Mouse (Mus musculus) heart, embryonic 14.5 days (tissue): Measurements from ENCODE around the gene Pglyrp4. TPM values are rescaled to one million over a fixed set of nuclear protein-coding genes. Genes with fewer than 3 reads are reported as not detected.
"Not testable (repeated sequence)": the region's sequence is repeated elsewhere in the genome, so short reads cannot be mapped to it uniquely, and the experiment has no call there.

ENCODE experiments used
- ATAC-seq: fragments of 200-750 bp; cut with Nextera tagmentation; 2 replicates; pipeline ENCODE4 v1.8.0; 2017; ENCODE audit warnings: low read depth, moderate TSS enrichment; ENCODE audit not compliant: insufficient number of reproducible peaks, insufficient read depth, low FRiP score
- H3K27ac ChIP-seq, 2 experiments: fragments of 200-500 bp in 1 of 2; fragments of 300-500 bp in 1 of 2; sonication (generic) in 1 of 2; replicated peaks in 1 of 2; 2 replicates each; pipeline ENCODE4 v1.5.1; 2012 to 2014; ENCODE audit warnings: low read depth in 2 of 2, low read length in 2 of 2, control low read depth in 1 of 2, mild to moderate bottlenecking in 1 of 2, mixed read lengths in 1 of 2; ENCODE audit not compliant: control insufficient read depth in 1 of 2, insufficient read depth in 1 of 2
- H3K27me3 ChIP-seq: fragments of 300-500 bp; sonication (generic); 2 replicates; pipeline ENCODE4 v1.6.1; 2014; ENCODE audit warnings: mild to moderate bottlenecking, low read length, control low read depth; ENCODE audit not compliant: control insufficient read depth, insufficient read depth
- H3K36me3 ChIP-seq: fragments of 300-500 bp; sonication (generic); 2 replicates; pipeline ENCODE4 v1.6.1; 2014; ENCODE audit warnings: mild to moderate bottlenecking, control low read depth, low read length, mixed read lengths; ENCODE audit not compliant: control insufficient read depth, insufficient read depth
- H3K4me1 ChIP-seq, 2 experiments: fragments of 200-500 bp in 1 of 2; fragments of 300-500 bp in 1 of 2; sonication (generic) in 1 of 2; 2 replicates each; pipeline ENCODE4 v1.6.1; 2012 to 2014; ENCODE audit warnings: low read length in 2 of 2, control low read depth in 1 of 2, mixed read lengths in 1 of 2; ENCODE audit not compliant: control insufficient read depth in 2 of 2, insufficient read depth in 2 of 2
- H3K4me2 ChIP-seq: fragments of 300-500 bp; sonication (generic); 2 replicates; pipeline ENCODE4 v1.6.1; 2014; ENCODE audit warnings: mild to moderate bottlenecking, low read length
- H3K4me3 ChIP-seq, 2 experiments: fragments of 200-500 bp in 1 of 2; fragments of 300-500 bp in 1 of 2; sonication (generic) in 1 of 2; 2 replicates each; pipeline ENCODE4 v1.5.1; 2012 to 2014; ENCODE audit warnings: low read length in 2 of 2, mild to moderate bottlenecking in 2 of 2, control low read depth in 1 of 2, low read depth in 1 of 2, moderate library complexity in 1 of 2; ENCODE audit not compliant: control insufficient read depth in 1 of 2, insufficient read depth in 1 of 2
- H3K9ac ChIP-seq: fragments of 300-500 bp; sonication (generic); 2 replicates; pipeline ENCODE4 v1.6.1; 2014; ENCODE audit warnings: mild to moderate bottlenecking, low read length
- H3K9me3 ChIP-seq: fragments of 300-500 bp; sonication (generic); 2 replicates; pipeline ENCODE4 v1.6.1; 2016; ENCODE audit warnings: low read length, control low read depth; ENCODE audit not compliant: control insufficient read depth
- WGBS: fragments of 180-500 bp; shearing (Covaris S2); extraction: QIAGEN DNeasy Blood & Tissue Kit; methylation state at CpG from one replicate; pipeline ENCODE4 v1.1.7; 2014; 5-methylcytosine and 5-hydroxymethylcytosine counted together
- polyA plus RNA-seq: library from polyadenylated mRNA; unstranded; fragments of >200 nt; fragmentation: Nextera tagmentation; extraction: Ambion mirVana; gene quantifications from 2 replicates; pipeline ENCODE4 v1.2.1, GENCODE M21; 2014

Pglyrp4 gene
- polyA plus RNA-seq, 1 experiment from 2014 or later, result not detected

DNA sequence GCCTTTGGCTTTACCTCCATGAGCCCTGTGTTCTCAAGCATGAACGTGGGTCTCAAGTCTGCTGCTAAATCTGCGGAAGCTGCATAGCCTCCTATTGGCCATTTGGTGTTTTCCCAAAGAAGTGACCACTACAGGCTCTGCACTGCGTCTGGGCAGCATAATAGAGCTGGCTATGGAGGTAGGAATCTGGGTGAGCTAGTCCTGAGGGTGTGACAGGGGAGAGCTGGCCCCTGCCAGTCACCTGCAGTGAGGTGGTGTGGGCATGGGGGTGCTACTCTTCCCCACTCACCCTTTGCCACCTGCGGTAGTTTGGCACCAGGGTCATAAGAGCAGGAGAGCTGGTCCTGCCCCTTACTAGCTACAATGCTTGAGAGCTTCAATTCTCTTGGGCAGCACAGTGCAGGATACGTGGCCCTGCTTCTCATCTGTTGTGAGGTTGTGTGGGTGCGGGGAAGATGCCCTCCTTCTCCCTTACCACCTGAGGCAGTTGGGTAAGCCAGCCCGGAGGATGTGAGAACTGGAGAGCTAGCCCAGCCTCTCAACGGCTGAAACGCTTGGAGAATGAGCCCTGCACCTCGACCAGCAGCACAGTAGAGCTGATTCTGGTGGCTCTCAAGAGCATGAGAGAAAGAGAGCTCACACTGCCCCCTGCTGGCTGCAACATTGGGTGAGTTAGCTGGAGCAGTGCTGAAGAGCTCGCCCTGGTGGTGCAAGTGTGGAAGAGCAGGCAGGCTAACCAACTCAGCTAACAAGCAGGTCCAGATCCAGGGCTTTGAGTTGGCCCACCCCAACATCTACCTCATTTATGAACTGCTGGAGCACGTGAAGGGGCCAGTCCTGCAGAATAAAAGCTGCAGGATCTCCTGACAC lies 16.9 kb upstream of the Pglyrp4 start:
- no peak overlapping the region for H3K27ac ChIP-seq
- no peaks in the 10 kb centered on the region for H3K36me3 ChIP-seq
- H3K9me3 ChIP-seq, result no peaks in the 10 kb centered on the region
- H3K4me2 ChIP-seq, result no peak overlapping the region
- H3K9ac ChIP-seq, result no peak overlapping the region
- H3K4me3 ChIP-seq, result no peak overlapping the region
- 42% methylated on average over 12 of the region's 12 CpGs for WGBS
- no peaks in the 10 kb centered on the region for H3K27me3 ChIP-seq
- no peaks in the 10 kb centered on the region for H3K4me1 ChIP-seq
- peak; percentile 21; the same call in 1 of the 2 replicates for ATAC-seq

DNA sequence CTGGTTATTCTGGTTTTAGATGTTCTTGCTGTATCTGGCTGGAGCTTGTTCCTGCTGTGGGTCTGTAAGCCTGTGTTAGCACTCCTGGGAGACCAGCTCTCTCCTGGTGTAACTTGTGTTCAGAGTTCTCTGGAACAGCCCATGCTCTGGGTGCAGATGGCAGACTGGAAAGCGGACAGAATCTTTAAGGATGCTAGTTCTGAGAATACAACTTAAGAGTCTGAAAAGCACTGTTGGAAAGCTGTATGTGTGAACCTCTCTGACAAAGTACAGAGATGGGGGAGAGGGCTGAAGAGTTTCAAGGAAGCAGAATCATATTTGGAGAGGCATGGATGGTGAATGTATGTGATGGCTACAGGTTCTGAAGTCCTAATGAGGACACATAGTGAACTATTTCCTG lies 23.0 kb downstream of the Pglyrp4 start:
- Histone ChIP-seq H3K4me3 (no peak overlapping the region), H3K27ac (no peak overlapping the region), H3K9me3 (no peaks in the 10 kb centered on the region), H3K36me3 (no peaks in the 10 kb centered on the region), H3K4me2 (no peak overlapping the region), H3K27me3 (no peaks in the 10 kb centered on the region), H3K4me1 (no peaks in the 10 kb centered on the region), H3K9ac (no peak overlapping the region)
- ATAC-seq, result no peak
- WGBS, result 76% methylated on average over 1 of the region's 1 CpGs

DNA sequence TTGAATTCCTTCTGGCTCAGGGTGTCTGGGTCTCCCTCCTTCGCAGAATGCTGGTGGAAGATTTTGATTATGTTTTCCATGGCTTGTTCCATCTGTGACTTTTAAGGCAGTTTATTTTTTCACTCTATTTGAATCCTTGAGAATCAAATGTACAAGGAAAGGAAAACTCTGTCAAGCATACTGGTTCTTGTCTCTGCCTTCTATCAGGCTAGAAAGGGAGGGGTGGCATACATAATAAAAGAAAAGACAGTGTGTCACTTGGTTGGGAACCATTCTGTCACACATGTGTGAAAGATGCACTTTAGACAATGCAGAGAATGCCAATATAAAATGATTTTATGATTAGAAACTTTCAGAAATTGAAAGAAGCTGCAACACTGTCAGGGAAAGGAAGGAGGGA lies 51.1 kb downstream of the Pglyrp4 start, which contains the start of gene Gm5849:
Gm5849 (minus strand) TSS at position 101 of the 400 bp plus-strand sequence.
- not testable (repeated sequence) for H3K4me3 ChIP-seq, H3K4me1 ChIP-seq, H3K4me2 ChIP-seq, H3K36me3 ChIP-seq, H3K9ac ChIP-seq, ATAC-seq, H3K9me3 ChIP-seq, H3K27ac ChIP-seq, H3K27me3 ChIP-seq
- WGBS, result 73% methylated on average over 1 of the region's 1 CpGs

Other genes with a start within 250 kb of the Pglyrp4 start
- gene Snapin, start 235.9 kb upstream of the Pglyrp4 start, polyA plus RNA-seq, result 83.8 and 89.3 TPM in 2 replicates
- gene Chtop, start 217.4 kb upstream of the Pglyrp4 start, polyA plus RNA-seq, result 60.2 and 65.7 TPM in 2 replicates
- 319 and 338 TPM in 2 replicates for gene S100a1, start 212.5 kb upstream of the Pglyrp4 start, polyA plus RNA-seq
- gene S100a13, start 212.5 kb upstream of the Pglyrp4 start, polyA plus RNA-seq, result 86.9 and 99.9 TPM in 2 replicates
- gene S100a14, start 200.1 kb upstream of the Pglyrp4 start, polyA plus RNA-seq, result not detected in 2 replicates
- 80.7 and 84.0 TPM in 2 replicates for gene S100a16, start 189.7 kb upstream of the Pglyrp4 start, polyA plus RNA-seq
- 0.32 TPM in 2 replicates for gene S100a3, start 166.3 kb upstream of the Pglyrp4 start, polyA plus RNA-seq
- not detected in 2 replicates for gene S100a2, start 136.7 kb upstream of the Pglyrp4 start, polyA plus RNA-seq
- not detected in 2 replicates for gene Gm42674, start 125.0 kb upstream of the Pglyrp4 start, polyA plus RNA-seq
- 2.5 and 3.8 TPM in 2 replicates for gene S100a4, start 123.1 kb upstream of the Pglyrp4 start, polyA plus RNA-seq
- gene S100a5, start 118.4 kb upstream of the Pglyrp4 start, polyA plus RNA-seq, result not detected in 2 replicates
- gene S100a6, start 114.0 kb upstream of the Pglyrp4 start, polyA plus RNA-seq, result 43.9 and 49.8 TPM in 2 replicates
- gene S100a7a, start 72.9 kb upstream of the Pglyrp4 start, polyA plus RNA-seq, result not detected in 2 replicates
- gene S100a8, start 57.9 kb upstream of the Pglyrp4 start, polyA plus RNA-seq, result 6.5 and 13.7 TPM in 2 replicates
- gene S100a9, start 31.2 kb upstream of the Pglyrp4 start, polyA plus RNA-seq, result 2.7 and 11.4 TPM in 2 replicates
- gene Gm5849, start 51.0 kb downstream of the Pglyrp4 start, polyA plus RNA-seq, result not detected in 2 replicates